Mouse (Mus musculus) stomach, embryonic 14.5 days (tissue): ENCODE results near the gene A930009A15Rik. TPM values are rescaled to one million over a fixed set of nuclear protein-coding genes. Genes with fewer than 3 reads are reported as not detected.
A peak's percentile ranks its signal among the peaks of the same experiment; 100 is the strongest.

Source experiments
- ATAC-seq: fragments of 200-750 bp; cut with Nextera tagmentation; 2 replicates; pipeline ENCODE4 v1.8.0; 2017; ENCODE audit warnings: low read depth, moderate TSS enrichment; ENCODE audit not compliant: insufficient number of reproducible peaks, insufficient read depth, low FRiP score
- H3K27ac ChIP-seq: fragments of 300-500 bp; sonication (generic); 2 replicates; pipeline ENCODE4 v1.5.1; 2014; ENCODE audit warnings: mild to moderate bottlenecking, low read length, moderate library complexity, mixed read lengths
- H3K27me3 ChIP-seq: fragments of 300-500 bp; sonication (generic); 2 replicates; pipeline ENCODE4 v1.6.1; 2014; ENCODE audit warnings: low read length, control low read depth, mixed read lengths; ENCODE audit not compliant: control insufficient read depth, insufficient read depth
- H3K36me3 ChIP-seq: fragments of 300-500 bp; sonication (generic); 2 replicates; pipeline ENCODE4 v1.6.1; 2014; ENCODE audit warnings: mild to moderate bottlenecking, control low read depth, low read length, moderate library complexity, mixed read lengths; ENCODE audit not compliant: control insufficient read depth, insufficient read depth
- H3K4me1 ChIP-seq: fragments of 300-500 bp; sonication (generic); 2 replicates; pipeline ENCODE4 v1.6.1; 2014; ENCODE audit warnings: low read length, control low read depth, mixed read lengths; ENCODE audit not compliant: control insufficient read depth, insufficient read depth
- H3K4me2 ChIP-seq: fragments of 300-500 bp; sonication (generic); replicated peaks from 2 replicates; pipeline ENCODE4 v1.6.1; 2014; ENCODE audit warnings: low read depth, low read length, control low read depth
- H3K4me3 ChIP-seq: fragments of 300-500 bp; sonication (generic); 2 replicates; pipeline ENCODE4 v1.5.1; 2014; ENCODE audit warnings: low read depth, low read length, control low read depth
- H3K9ac ChIP-seq: fragments of 300-500 bp; sonication (generic); replicated peaks from 2 replicates; pipeline ENCODE4 v1.6.1; 2014; ENCODE audit warnings: low read depth, mild to moderate bottlenecking, control low read depth, low read length, moderate library complexity, mixed read lengths
- H3K9me3 ChIP-seq: fragments of 300-500 bp; sonication (generic); 2 replicates; pipeline ENCODE4 v1.6.1; 2016; ENCODE audit warnings: low read depth, low read length, control low read depth; ENCODE audit not compliant: control insufficient read depth
- WGBS: fragments of 180-500 bp; shearing (Covaris S2); extraction: QIAGEN DNeasy Blood & Tissue Kit; methylation state at CpG from one replicate; pipeline ENCODE4 v1.1.7; 2014; 5-methylcytosine and 5-hydroxymethylcytosine counted together
- polyA plus RNA-seq: library from polyadenylated mRNA; unstranded; fragments of >200 nt; fragmentation: Nextera tagmentation; extraction: Ambion mirVana; gene quantifications from 2 replicates; pipeline ENCODE4 v1.2.1, GENCODE M21; 2014

Gene A930009A15Rik
- polyA plus RNA-seq, 1 experiment from 2014 or later, result not detected

- H3K4me3 ChIP-seq, result no peak overlapping the region
- WGBS, result 17% methylated on average over 15 of the region's 15 CpGs
- ATAC-seq, result no peak
Measured at GRCm38 (mm10) chr10:115618288-115618856, 48.6 kb downstream of the A930009A15Rik start.

GRCm38 (mm10) chr10:115623481-115623880 lies 53.7 kb downstream of the A930009A15Rik start:
- ATAC-seq, result no peak
- Histone ChIP-seq H3K9ac (no peak overlapping the region), H3K27me3 (no peaks in the 10 kb centered on the region), H3K36me3 (no peaks in the 10 kb centered on the region), H3K27ac (no peak overlapping the region), H3K4me2 (no peak overlapping the region), H3K4me1 (peaks cover 1% of the 10 kb centered on the region; the same call in 1 of the 2 replicates), H3K4me3 (no peak overlapping the region), H3K9me3 (no peaks in the 10 kb centered on the region)
- WGBS, result 60% methylated on average over 7 of the region's 7 CpGs

More at GRCm38 (mm10) chr10:115618288-115618856, 48.6 kb downstream of the A930009A15Rik start:
- Histone ChIP-seq H3K9me3 (no peaks in the 10 kb centered on the region), H3K27me3 (no peaks in the 10 kb centered on the region), H3K4me1 (peaks cover 4% of the 10 kb centered on the region; the same call in 1 of the 2 replicates), H3K9ac (no peak overlapping the region), H3K27ac (no peak overlapping the region), H3K4me2 (peak overlapping the region; percentile 34), H3K36me3 (no peaks in the 10 kb centered on the region)

- Histone ChIP-seq H3K9ac (no peak overlapping the region), H3K27me3 (no peaks in the 10 kb centered on the region), H3K9me3 (no peaks in the 10 kb centered on the region), H3K36me3 (no peaks in the 10 kb centered on the region), H3K4me1 (no peaks in the 10 kb centered on the region), H3K27ac (no peak overlapping the region), H3K4me3 (no peak overlapping the region), H3K4me2 (no peak overlapping the region)
- WGBS, result 66% methylated on average over 15 of the region's 15 CpGs
- ATAC-seq, result no peak
Measured at GRCm38 (mm10) chr10:115623956-115624671, 54.3 kb downstream of the A930009A15Rik start.

GRCm38 (mm10) chr10:115624957-115625356 lies 55.2 kb downstream of the A930009A15Rik start:
- 55% methylated on average over 2 of the region's 2 CpGs for WGBS
- Histone ChIP-seq H3K27ac (no peak overlapping the region), H3K9me3 (no peaks in the 10 kb centered on the region), H3K36me3 (no peaks in the 10 kb centered on the region), H3K27me3 (no peaks in the 10 kb centered on the region), H3K4me1 (no peaks in the 10 kb centered on the region), H3K4me3 (no peak overlapping the region), H3K4me2 (no peak overlapping the region), H3K9ac (no peak overlapping the region)
- no peak for ATAC-seq

- Histone ChIP-seq H3K27me3 (no peaks in the 10 kb centered on the region), H3K4me3 (no peak overlapping the region), H3K4me2 (no peak overlapping the region), H3K9ac (no peak overlapping the region), H3K27ac (no peak overlapping the region), H3K36me3 (no peaks in the 10 kb centered on the region), H3K4me1 (no peaks in the 10 kb centered on the region), H3K9me3 (no peaks in the 10 kb centered on the region)
- 87% methylated on average over 6 of the region's 6 CpGs for WGBS
- no peak for ATAC-seq
Measured at GRCm38 (mm10) chr10:115626678-115627077, 56.9 kb downstream of the A930009A15Rik start.

Other genes starting within 250 kb of the A930009A15Rik start
- 32.4 and 40.3 TPM in 2 replicates for gene Tmem19, start 207.5 kb upstream of the A930009A15Rik start, polyA plus RNA-seq
- 23.4 and 25.2 TPM in 2 replicates for gene Thap2, start 185.5 kb upstream of the A930009A15Rik start, polyA plus RNA-seq
- 30.9 and 36.0 TPM in 2 replicates for gene Zfc3h1, start 185.0 kb upstream of the A930009A15Rik start, polyA plus RNA-seq
- gene Lgr5, start 17.8 kb downstream of the A930009A15Rik start, polyA plus RNA-seq, result 3.5 and 4.6 TPM in 2 replicates
- gene Tspan8, start 246.8 kb downstream of the A930009A15Rik start, polyA plus RNA-seq, result 113 and 116 TPM in 2 replicates